Mouse (Mus musculus): ENCODE data around the gene Esrrg.

GRCm38 (mm10) chr1:188139473-188139872, 530.9 kb downstream of the Esrrg start:
- TF ChIP-seq CTCF (IDR thresholded peaks at IDR 0.05; ENCODE audit: low read depth, low read length) (no peak), POLR2A (IDR thresholded peaks at IDR 0.05; ENCODE audit: extremely low read depth, insufficient read depth, low read length) (no peak)

Data from liver, adult 2 months (tissue).